Mouse (Mus musculus) stomach, postnatal 0 days (tissue): Measurements from ENCODE around the gene Elk4. TPM values are rescaled to one million over a fixed set of nuclear protein-coding genes. Genes with fewer than 3 reads are reported as not detected.
A peak's percentile ranks its signal among the peaks of the same experiment; 100 is the strongest.

Experiments
- ATAC-seq: fragments of 200-750 bp; cut with Nextera tagmentation; 2 replicates; pipeline ENCODE4 v1.8.0; 2017; ENCODE audit not compliant: low FRiP score, low TSS enrichment
- DNase-seq: peaks from one replicate; pipeline ENCODE4 v3.0.0-alpha.2; 2016; ENCODE audit warnings: low spot score
- H3K27ac ChIP-seq: fragments of 300-500 bp; sonication (generic); replicated peaks from 2 replicates; pipeline ENCODE4 v1.5.1; 2014; ENCODE audit warnings: mild to moderate bottlenecking, control low read depth
- H3K27me3 ChIP-seq: fragments of 300-500 bp; sonication (generic); 2 replicates; pipeline ENCODE4 v1.6.1; 2014; ENCODE audit warnings: low read length; ENCODE audit not compliant: control insufficient read depth, insufficient read depth
- H3K36me3 ChIP-seq: fragments of 300-500 bp; sonication (generic); 2 replicates; pipeline ENCODE4 v1.6.1; 2014; ENCODE audit warnings: low read length, mixed read lengths; ENCODE audit not compliant: control insufficient read depth, insufficient read depth
- H3K4me1 ChIP-seq: fragments of 300-500 bp; sonication (generic); replicated peaks from 2 replicates; pipeline ENCODE4 v1.6.1; 2014; ENCODE audit warnings: antibody characterized with exemption; ENCODE audit not compliant: control insufficient read depth, insufficient read depth
- H3K4me2 ChIP-seq: fragments of 300-500 bp; sonication (generic); replicated peaks from 2 replicates; pipeline ENCODE4 v1.6.1; 2014; ENCODE audit warnings: low read depth, mild to moderate bottlenecking, control low read depth, moderate library complexity
- H3K4me3 ChIP-seq: fragments of 300-500 bp; sonication (generic); 2 replicates; pipeline ENCODE4 v1.5.1; 2014; ENCODE audit warnings: low read depth, low read length, control low read depth
- H3K9ac ChIP-seq: fragments of 300-500 bp; sonication (generic); 2 replicates; pipeline ENCODE4 v1.6.1; 2014; ENCODE audit warnings: mild to moderate bottlenecking, low read length, control low read depth, mixed read lengths
- H3K9me3 ChIP-seq: fragments of 300-500 bp; sonication (generic); 2 replicates; pipeline ENCODE4 v1.6.1; 2016; ENCODE audit warnings: low read length; ENCODE audit not compliant: control insufficient read depth
- CTCF ChIP-seq: IDR thresholded peaks from 2 replicates; pipeline ENCODE4 v1.5.1; 2016; ENCODE audit warnings: antibody characterized with exemption, low read depth, mild to moderate bottlenecking, moderate library complexity
- EP300 ChIP-seq: optimal IDR thresholded peaks from 2 replicates; pipeline ENCODE3; 2016; ENCODE audit warnings: antibody characterized with exemption
- WGBS: fragments of 180-500 bp; shearing (Covaris S2); extraction: QIAGEN DNeasy Blood & Tissue Kit; methylation state at CpG from one replicate; pipeline ENCODE4 v1.1.7; 2014; 5-methylcytosine and 5-hydroxymethylcytosine counted together
- polyA plus RNA-seq: library from polyadenylated mRNA; unstranded; fragments of >200 nt; fragmentation: Nextera tagmentation; extraction: Ambion mirVana; gene quantifications from 2 replicates; pipeline ENCODE4 v1.2.1, GENCODE M21; 2015

Elk4 gene
- polyA plus RNA-seq, 1 experiment from 2014 or later, result 13.8 TPM

GRCm38 (mm10) chr1:131964580-131964979 lies 42.8 kb upstream of the Elk4 start:
- Histone ChIP-seq H3K9me3 (no peaks in the 10 kb centered on the region), H3K36me3 (no peaks in the 10 kb centered on the region), H3K4me1 (no peaks in the 10 kb centered on the region), H3K27ac (no peak overlapping the region), H3K4me3 (no peak overlapping the region), H3K4me2 (peak overlapping the region; percentile 99; the same call in 1 of the 2 replicates), H3K27me3 (no peaks in the 10 kb centered on the region; the same call in 1 of the 2 replicates), H3K9ac (no peak overlapping the region)
- no peak for TF ChIP-seq EP300
- no peak for TF ChIP-seq CTCF
- WGBS, result 91% methylated on average over 7 of the region's 7 CpGs
- DNase-seq (no peak), ATAC-seq (no peak)

GRCm38 (mm10) chr1:131965818-131966217 lies 41.6 kb upstream of the Elk4 start:
- DNase-seq, result no peak
- H3K4me3 ChIP-seq, result no peak overlapping the region
- WGBS, result 44% methylated on average over 5 of the region's 5 CpGs
- H3K4me1 ChIP-seq, result no peaks in the 10 kb centered on the region; the same call in 1 of the 2 replicates
- no peak overlapping the region for H3K4me2 ChIP-seq
- H3K27me3 ChIP-seq, result no peaks in the 10 kb centered on the region; the same call in 1 of the 2 replicates
- H3K9me3 ChIP-seq, result no peaks in the 10 kb centered on the region
- no peak for ATAC-seq
- no peaks in the 10 kb centered on the region for H3K36me3 ChIP-seq
- H3K27ac ChIP-seq, result no peak overlapping the region
- no peak overlapping the region for H3K9ac ChIP-seq
- TF ChIP-seq CTCF, result no peak
- no peak for TF ChIP-seq EP300

GRCm38 (mm10) chr1:131967336-131967735 lies 40.1 kb upstream of the Elk4 start:
- ATAC-seq (peak; percentile 49), DNase-seq (peak; percentile 47)
- peak overlapping the region; percentile 58; the same call in 1 of the 2 replicates for H3K27ac ChIP-seq
- H3K27me3 ChIP-seq, result no peaks in the 10 kb centered on the region; the same call in 1 of the 2 replicates
- 52% methylated on average over 7 of the region's 7 CpGs for WGBS
- H3K4me3 ChIP-seq, result no peak overlapping the region
- H3K9me3 ChIP-seq, result no peaks in the 10 kb centered on the region
- no peak for TF ChIP-seq EP300
- TF ChIP-seq CTCF, result no peak
- no peak overlapping the region for H3K4me2 ChIP-seq
- H3K36me3 ChIP-seq, result no peaks in the 10 kb centered on the region
- no peaks in the 10 kb centered on the region; the same call in 1 of the 2 replicates for H3K4me1 ChIP-seq
- no peak overlapping the region for H3K9ac ChIP-seq

- DNase-seq (no peak), ATAC-seq (no peak)
- no peaks in the 10 kb centered on the region for H3K9me3 ChIP-seq
- TF ChIP-seq EP300 (no peak), CTCF (no peak)
- no peak overlapping the region for H3K27ac ChIP-seq
- H3K27me3 ChIP-seq, result no peaks in the 10 kb centered on the region; the same call in 1 of the 2 replicates
- H3K4me3 ChIP-seq, result no peak overlapping the region
- no peaks in the 10 kb centered on the region for H3K36me3 ChIP-seq
- no peak overlapping the region for H3K4me2 ChIP-seq
- peaks cover 3% of the 10 kb centered on the region; the same call in 1 of the 2 replicates for H3K4me1 ChIP-seq
- H3K9ac ChIP-seq, result no peak overlapping the region
- WGBS, result 47% methylated on average over 3 of the region's 3 CpGs
Observed at GRCm38 (mm10) chr1:131968556-131968955, 38.9 kb upstream of the Elk4 start.

GRCm38 (mm10) chr1:131968983-131969382 lies 38.4 kb upstream of the Elk4 start:
- Histone ChIP-seq H3K36me3 (no peaks in the 10 kb centered on the region), H3K4me1 (peaks cover 3% of the 10 kb centered on the region; the same call in 1 of the 2 replicates), H3K9me3 (no peaks in the 10 kb centered on the region), H3K4me2 (no peak overlapping the region), H3K4me3 (no peak overlapping the region), H3K27me3 (no peaks in the 10 kb centered on the region), H3K9ac (no peak overlapping the region), H3K27ac (no peak overlapping the region)
- TF ChIP-seq CTCF, result no peak
- TF ChIP-seq EP300, result no peak
- no peak for ATAC-seq
- DNase-seq, result no peak
- 68% methylated on average over 6 of the region's 6 CpGs for WGBS

GRCm38 (mm10) chr1:131969825-131970224 lies 37.6 kb upstream of the Elk4 start:
- Histone ChIP-seq H3K36me3 (no peaks in the 10 kb centered on the region), H3K9ac (no peak overlapping the region), H3K27ac (no peak overlapping the region), H3K9me3 (no peaks in the 10 kb centered on the region), H3K4me3 (no peak overlapping the region), H3K4me2 (no peak overlapping the region), H3K4me1 (peaks cover 3% of the 10 kb centered on the region; the same call in 1 of the 2 replicates), H3K27me3 (no peaks in the 10 kb centered on the region)
- ATAC-seq (no peak), DNase-seq (no peak)
- TF ChIP-seq CTCF, result no peak
- no peak for TF ChIP-seq EP300
- WGBS, result 50% methylated on average over 4 of the region's 4 CpGs
